Mouse (Mus musculus) thymus, adult 2 months (tissue): ENCODE measurements around the gene Lyar. TPM values are rescaled to one million over a fixed set of nuclear protein-coding genes. Genes with fewer than 3 reads are reported as not detected.

Experiments used
- DNase-seq: peaks from one replicate; pipeline ENCODE4 v3.0.0; 2021
- H3K27ac ChIP-seq: fragments of 200-500 bp; 2 replicates; pipeline ENCODE4 v1.5.1; 2012; ENCODE audit warnings: low read length, control low read depth; ENCODE audit not compliant: control insufficient read depth, insufficient read depth
- H3K27me3 ChIP-seq: fragments of 200-500 bp; 2 replicates; pipeline ENCODE4 v1.6.1; 2012; ENCODE audit warnings: mild to moderate bottlenecking, low read length, moderate library complexity, mixed read lengths; ENCODE audit not compliant: control insufficient read depth, insufficient read depth
- H3K36me3 ChIP-seq: fragments of 200-500 bp; 2 replicates; pipeline ENCODE4 v1.6.1; 2012; ENCODE audit warnings: mild to moderate bottlenecking, low read length, moderate library complexity; ENCODE audit not compliant: control insufficient read depth, insufficient read depth
- H3K4me1 ChIP-seq: fragments of 200-500 bp; replicated peaks from 2 replicates; pipeline ENCODE4 v1.6.1; 2012; ENCODE audit warnings: low read length; ENCODE audit not compliant: control insufficient read depth, insufficient read depth
- H3K4me3 ChIP-seq: fragments of 200-500 bp; 2 replicates; pipeline ENCODE4 v1.5.1; 2012; ENCODE audit warnings: mild to moderate bottlenecking, low read length, control low read depth, moderate library complexity; ENCODE audit not compliant: control insufficient read depth, insufficient read depth
- CTCF ChIP-seq: fragments of 200-500 bp; IDR thresholded peaks from 2 replicates; pipeline ENCODE4 v1.5.1; 2012; ENCODE audit warnings: mild to moderate bottlenecking, control low read depth, low read length, moderate library complexity, borderline replicate concordance; ENCODE audit not compliant: control insufficient read depth, poor library complexity, insufficient read depth; ENCODE audit errors: extremely low read depth
- POLR2A ChIP-seq: fragments of 200-500 bp; IDR thresholded peaks from 2 replicates; pipeline ENCODE4 v1.6.1; 2012; ENCODE audit warnings: mild to moderate bottlenecking, low read length, control low read depth, moderate library complexity; ENCODE audit not compliant: control insufficient read depth, poor library complexity, insufficient read depth; ENCODE audit errors: extremely low read depth
- WGBS: fragments of 180-500 bp; shearing (Covaris S2); methylation state at CpG from one replicate; pipeline ENCODE4 v1.1.7; 2018; 5-methylcytosine and 5-hydroxymethylcytosine counted together
- polyA plus RNA-seq: library from polyadenylated mRNA; depleted of rRNA; stranded (reverse); fragments of >200 nt; gene quantifications from 2 replicates; pipeline ENCODE4 v1.2.3, GENCODE M21; 2012

Gene Lyar
- polyA plus RNA-seq, 1 experiment = 8.1 TPM

GRCm38 (mm10) chr5:38194946-38195345, 25.3 kb upstream of the Lyar start:
- no peaks in the 10 kb centered on the region for H3K4me1 ChIP-seq
- H3K27ac ChIP-seq = no peak overlapping the region
- H3K36me3 ChIP-seq = no peaks in the 10 kb centered on the region
- no peak for DNase-seq
- TF ChIP-seq POLR2A = no peak
- TF ChIP-seq CTCF = no peak
- H3K27me3 ChIP-seq = no peaks in the 10 kb centered on the region
- no peak overlapping the region for H3K4me3 ChIP-seq
- 85% methylated on average over 2 of the region's 2 CpGs for WGBS

- TF ChIP-seq CTCF (no peak), POLR2A (no peak)
- Histone ChIP-seq H3K27ac (no peak overlapping the region), H3K4me3 (no peak overlapping the region), H3K27me3 (no peaks in the 10 kb centered on the region), H3K4me1 (no peaks in the 10 kb centered on the region), H3K36me3 (peaks cover 3% of the 10 kb centered on the region; the same call in 1 of the 2 replicates)
- DNase-seq = no peak
Observed at GRCm38 (mm10) chr5:38195941-38196340, 24.3 kb upstream of the Lyar start.

GRCm38 (mm10) chr5:38196821-38197481, 23.3 kb upstream of the Lyar start:
- TF ChIP-seq POLR2A (no peak), CTCF (no peak)
- Histone ChIP-seq H3K4me3 (no peak overlapping the region), H3K27ac (no peak overlapping the region), H3K4me1 (no peaks in the 10 kb centered on the region), H3K36me3 (peaks cover 6% of the 10 kb centered on the region; the same call in 1 of the 2 replicates), H3K27me3 (no peaks in the 10 kb centered on the region)
- no peak for DNase-seq
- 85% methylated on average over 5 of the region's 5 CpGs for WGBS

- Histone ChIP-seq H3K27ac (no peak overlapping the region), H3K27me3 (no peaks in the 10 kb centered on the region), H3K4me1 (no peaks in the 10 kb centered on the region), H3K4me3 (no peak overlapping the region), H3K36me3 (peaks cover 6% of the 10 kb centered on the region; the same call in 1 of the 2 replicates)
- TF ChIP-seq POLR2A (no peak), CTCF (peak; percentile 83)
- DNase-seq = peak; percentile 76
- 33% methylated on average over 7 of the region's 7 CpGs for WGBS
Observed at GRCm38 (mm10) chr5:38197482-38197823, 22.8 kb upstream of the Lyar start.

GRCm38 (mm10) chr5:38199686-38200085, 20.6 kb upstream of the Lyar start:
- TF ChIP-seq POLR2A (no peak), CTCF (no peak)
- H3K27me3 ChIP-seq = no peaks in the 10 kb centered on the region
- WGBS = 100% methylated on average over 2 of the region's 2 CpGs

GRCm38 (mm10) chr5:38205303-38205726, 15.0 kb upstream of the Lyar start:
- TF ChIP-seq CTCF (no peak), POLR2A (no peak)
- Histone ChIP-seq H3K4me3 (no peak overlapping the region), H3K4me1 (no peaks in the 10 kb centered on the region), H3K36me3 (peaks cover 15% of the 10 kb centered on the region), H3K27me3 (no peaks in the 10 kb centered on the region), H3K27ac (no peak overlapping the region)
- DNase-seq = no peak
- whole genome bisulfite sequencing = 92% methylated on average over 7 of the region's 7 CpGs

More at GRCm38 (mm10) chr5:38199686-38200085, 20.6 kb upstream of the Lyar start:
- no peaks in the 10 kb centered on the region for H3K4me1 ChIP-seq
- no peak for DNase-seq
- H3K4me3 ChIP-seq = no peak overlapping the region
- H3K36me3 ChIP-seq = peaks cover 12% of the 10 kb centered on the region
- H3K27ac ChIP-seq = no peak overlapping the region

- H3K27me3 ChIP-seq = no peaks in the 10 kb centered on the region
- peaks cover 13% of the 10 kb centered on the region; the same call in 1 of the 2 replicates for H3K36me3 ChIP-seq
- H3K27ac ChIP-seq = no peak overlapping the region
- no peak for DNase-seq
- TF ChIP-seq POLR2A = no peak
- no peak for TF ChIP-seq CTCF
- H3K4me1 ChIP-seq = no peaks in the 10 kb centered on the region
- WGBS = 87% methylated on average over 8 of the region's 8 CpGs
- no peak overlapping the region for H3K4me3 ChIP-seq
Observed at GRCm38 (mm10) chr5:38208985-38209384, 11.3 kb upstream of the Lyar start.

- Histone ChIP-seq H3K4me1 (no peaks in the 10 kb centered on the region), H3K36me3 (peaks cover 10% of the 10 kb centered on the region; the same call in 1 of the 2 replicates), H3K27me3 (no peaks in the 10 kb centered on the region), H3K4me3 (no peak overlapping the region), H3K27ac (no peak overlapping the region)
- 57% methylated on average over 8 of the region's 8 CpGs for WGBS
- no peak for TF ChIP-seq POLR2A
- TF ChIP-seq CTCF = no peak
- no peak for DNase-seq
Observed at GRCm38 (mm10) chr5:38211691-38212090, 8.6 kb upstream of the Lyar start.
